Mouse (Mus musculus): Measurements from ENCODE around the gene Atp5mpl.

DNA sequence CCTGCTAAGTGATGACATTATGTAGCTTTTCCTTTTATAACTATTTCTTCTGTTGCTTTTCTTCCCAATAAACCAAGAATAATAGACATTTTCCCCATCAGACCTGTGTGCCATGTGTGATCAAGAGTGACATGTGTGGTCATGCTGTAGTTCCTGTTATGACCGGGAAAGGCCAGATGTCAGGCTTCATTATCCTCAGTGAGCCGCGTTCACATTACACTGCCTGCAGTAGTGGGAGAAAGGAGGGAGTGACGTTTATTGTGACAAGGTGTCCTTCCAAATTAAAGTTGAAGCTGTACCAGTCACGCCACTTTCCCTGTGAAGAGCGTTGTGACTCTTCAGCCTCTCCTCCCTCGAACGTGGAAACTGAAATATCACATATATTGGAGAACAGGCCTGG, 15.1 kb upstream of the Atp5mpl start:
- TF ChIP-seq CTCF (IDR thresholded peaks at IDR 0.05; ENCODE audit: borderline replicate concordance, insufficient read depth, low read depth, low read length) (no peak), POLR2A (IDR thresholded peaks at IDR 0.05; ENCODE audit: borderline replicate concordance, insufficient read depth, low read length) (no peak)
